Mouse (Mus musculus): ENCODE results near the gene Erfe. TPM values are rescaled to one million over a fixed set of nuclear protein-coding genes. Genes with fewer than 3 reads are reported as not detected.

The Erfe gene
- polyA plus RNA-seq, 1 experiment from 2014 or later, result 2.5 TPM

DNA sequence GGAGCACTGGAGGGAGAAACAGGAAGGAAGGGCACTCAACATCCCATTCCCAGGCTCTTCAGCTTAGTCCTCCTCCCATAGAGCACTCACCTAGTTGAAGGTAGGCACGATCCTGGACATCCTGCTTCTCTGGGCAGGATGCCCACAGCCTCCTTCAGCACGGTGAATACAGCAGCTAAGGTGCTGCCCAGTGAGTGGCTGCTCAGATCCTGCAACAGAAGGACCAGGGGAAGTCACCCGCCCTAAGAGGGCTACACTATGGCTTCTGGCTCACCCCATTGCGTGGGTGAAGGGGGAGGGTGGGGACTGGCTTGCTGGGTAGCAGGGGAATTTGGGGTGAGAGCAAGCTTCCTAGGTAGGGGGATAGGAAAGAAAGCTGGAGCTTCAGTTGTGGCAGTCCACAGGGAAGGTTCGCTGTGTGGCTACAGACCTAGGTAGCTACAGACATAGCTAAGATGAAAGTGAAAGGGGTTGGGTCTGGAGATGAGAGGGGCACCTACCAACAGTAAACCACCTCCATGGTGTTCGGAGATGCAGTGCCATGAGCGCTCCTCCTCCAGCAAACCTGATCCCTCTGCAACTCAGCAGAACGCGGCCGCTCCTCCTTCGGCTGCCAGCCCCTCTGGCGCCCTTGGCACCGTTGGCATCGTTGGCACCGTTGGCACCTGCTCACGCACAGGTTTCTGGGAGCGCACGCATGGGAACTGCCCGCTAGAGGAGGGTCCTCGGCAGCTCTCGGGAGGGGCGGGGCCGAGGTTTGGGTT, 39.4 kb downstream of the Erfe start:
- WGBS, result 44% methylated on average over 23 of the region's 23 CpGs
- H3K9ac ChIP-seq (ENCODE audit: low read length), result no peak overlapping the region
- H3K9me3 ChIP-seq (ENCODE audit: control insufficient read depth, low read length), result no peaks in the 10 kb centered on the region
- no peak overlapping the region for H3K4me3 ChIP-seq (ENCODE audit: control insufficient read depth in 1 of 2, insufficient read depth in 1 of 2, low read depth in 1 of 2, low read length in 2 of 2)
- H3K36me3 ChIP-seq (ENCODE audit: control insufficient read depth, insufficient read depth, low read length), result no peaks in the 10 kb centered on the region
- no peaks in the 10 kb centered on the region for H3K4me1 ChIP-seq (ENCODE audit: control insufficient read depth in 2 of 2, insufficient read depth in 2 of 2, low read length in 2 of 2)
- no peak overlapping the region for H3K4me2 ChIP-seq (ENCODE audit: low read length)
- H3K27me3 ChIP-seq (ENCODE audit: control insufficient read depth, insufficient read depth, low read length), result no peaks in the 10 kb centered on the region
- no peak overlapping the region for H3K27ac ChIP-seq (replicated peaks in 1 of 2; ENCODE audit: control insufficient read depth in 1 of 2, insufficient read depth in 1 of 2, low read depth in 2 of 2, low read length in 2 of 2)
- no peak for ATAC-seq (ENCODE audit: insufficient number of reproducible peaks, insufficient read depth, low FRiP score, low read depth)

DNA sequence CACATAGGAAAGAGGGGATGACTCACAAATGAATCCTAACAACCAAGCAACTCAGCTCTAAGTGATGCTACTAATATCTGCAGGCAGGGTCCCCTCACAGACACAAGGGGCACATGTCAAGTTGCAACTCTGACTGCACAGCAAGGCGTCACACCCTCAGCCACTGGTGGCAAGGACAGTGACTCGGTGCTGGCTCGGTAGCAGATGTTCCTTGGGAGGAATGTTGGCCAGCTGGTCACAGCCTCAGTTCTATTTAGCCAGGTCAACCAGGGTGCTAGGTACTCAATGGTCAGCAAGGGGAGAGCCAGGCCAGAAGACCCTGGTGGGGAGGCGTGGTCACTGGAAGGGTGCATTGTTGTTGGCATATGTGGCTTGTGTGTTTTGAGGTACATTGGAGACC, 41.6 kb downstream of the Erfe start:
- Histone ChIP-seq H3K36me3 (ENCODE audit: control insufficient read depth, insufficient read depth, low read length) (no peaks in the 10 kb centered on the region), H3K9me3 (ENCODE audit: control insufficient read depth, low read length) (no peaks in the 10 kb centered on the region), H3K4me1 (ENCODE audit: control insufficient read depth in 2 of 2, insufficient read depth in 2 of 2, low read length in 2 of 2) (peaks cover 11% of the 10 kb centered on the region in 2 experiments; a peak in 3 of 4 replicates), H3K9ac (ENCODE audit: low read length) (no peak overlapping the region), H3K27ac (replicated peaks in 1 of 2; ENCODE audit: control insufficient read depth in 1 of 2, insufficient read depth in 1 of 2, low read depth in 2 of 2, low read length in 2 of 2) (no peak overlapping the region), H3K27me3 (ENCODE audit: control insufficient read depth, insufficient read depth, low read length) (no peaks in the 10 kb centered on the region), H3K4me3 (ENCODE audit: control insufficient read depth in 1 of 2, insufficient read depth in 1 of 2, low read depth in 1 of 2, low read length in 2 of 2) (no peak overlapping the region), H3K4me2 (ENCODE audit: low read length) (no peak overlapping the region)
- 76% methylated on average over 4 of the region's 4 CpGs for WGBS
- ATAC-seq (ENCODE audit: insufficient number of reproducible peaks, insufficient read depth, low FRiP score, low read depth), result no peak

DNA sequence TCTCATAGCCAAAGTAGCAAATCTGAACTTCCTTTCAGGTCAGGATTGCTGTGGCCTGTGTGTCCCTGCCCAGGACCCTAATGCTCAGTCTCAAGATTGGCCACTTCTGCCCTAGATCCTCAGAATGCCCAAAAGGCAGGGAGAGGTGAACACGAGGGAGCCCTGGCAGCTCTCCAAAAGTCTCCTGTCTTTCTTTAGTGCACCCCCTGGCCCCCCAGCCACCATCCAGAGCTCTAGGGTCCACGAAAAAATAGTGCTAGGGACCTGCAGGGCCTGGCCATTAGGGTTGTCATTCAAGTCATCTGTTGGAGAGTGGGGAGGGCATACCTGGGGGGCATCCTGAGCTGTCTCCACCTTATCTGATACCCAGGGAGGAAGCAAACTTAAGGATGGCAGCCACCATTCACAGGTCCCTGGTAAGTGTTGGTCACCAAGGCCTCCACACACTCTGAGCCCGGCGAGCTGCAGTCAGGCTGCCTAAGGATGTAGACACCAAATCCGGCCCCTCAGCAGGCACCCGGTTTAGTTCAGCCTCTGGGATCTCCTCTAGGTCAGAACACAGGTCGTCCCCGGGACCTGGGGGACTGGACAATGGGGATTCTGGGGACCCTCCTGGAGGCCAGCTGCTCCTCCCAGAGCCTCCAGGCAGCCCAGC, 45.5 kb downstream of the Erfe start:
- Histone ChIP-seq H3K36me3 (ENCODE audit: control insufficient read depth, insufficient read depth, low read length) (peaks cover 2% of the 10 kb centered on the region), H3K27ac (replicated peaks in 1 of 2; ENCODE audit: control insufficient read depth in 1 of 2, insufficient read depth in 1 of 2, low read depth in 2 of 2, low read length in 2 of 2) (no peak overlapping the region), H3K27me3 (ENCODE audit: control insufficient read depth, insufficient read depth, low read length) (no peaks in the 10 kb centered on the region), H3K4me3 (ENCODE audit: control insufficient read depth in 1 of 2, insufficient read depth in 1 of 2, low read depth in 1 of 2, low read length in 2 of 2) (peak overlapping the region; percentile 83 to 88), H3K4me2 (ENCODE audit: low read length) (peak overlapping the region; percentile 95), H3K9me3 (ENCODE audit: control insufficient read depth, low read length) (no peaks in the 10 kb centered on the region), H3K9ac (ENCODE audit: low read length) (peak overlapping the region; percentile 94), H3K4me1 (ENCODE audit: control insufficient read depth in 2 of 2, insufficient read depth in 2 of 2, low read length in 2 of 2) (peaks cover 23 to 27% of the 10 kb centered on the region in 2 experiments)
- no peak for ATAC-seq (ENCODE audit: insufficient number of reproducible peaks, insufficient read depth, low FRiP score, low read depth)
- 71% methylated on average over 8 of the region's 8 CpGs for WGBS

DNA sequence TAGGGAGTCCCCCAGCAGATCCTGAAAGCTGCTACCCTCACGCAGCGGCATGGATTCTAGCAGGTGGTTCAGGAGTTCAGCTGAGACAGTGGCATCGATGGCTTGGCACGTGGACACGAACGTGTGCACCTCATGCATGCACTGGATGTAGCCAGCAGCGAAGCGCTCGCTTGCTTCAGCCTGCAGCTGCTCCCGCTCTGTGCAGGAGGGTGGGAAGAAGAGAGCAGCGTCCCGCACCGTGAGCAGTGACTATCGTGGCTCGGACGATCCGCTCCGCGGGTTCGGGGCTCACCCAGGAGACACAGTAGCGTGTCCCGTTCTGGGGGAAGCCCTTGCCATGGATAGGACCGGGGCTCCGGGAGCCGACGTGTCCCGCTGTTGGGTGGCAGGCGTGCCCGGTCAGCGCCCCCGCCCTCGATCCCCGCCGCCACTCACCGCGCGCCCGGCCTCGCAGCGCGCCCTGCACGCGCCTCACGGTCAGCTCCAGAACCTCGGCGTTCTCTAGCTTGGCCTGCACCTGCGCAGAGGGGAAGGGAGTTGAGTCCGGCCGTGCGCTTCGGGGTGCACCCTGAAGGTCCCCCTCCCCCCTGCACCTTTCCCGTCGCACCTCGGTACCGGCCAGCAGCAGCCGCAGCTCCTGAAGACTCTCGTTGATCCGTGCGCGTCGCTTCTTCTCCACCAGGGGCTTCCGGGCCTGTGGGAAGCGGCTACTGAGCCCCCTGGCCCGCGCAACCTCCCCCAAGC, 46.2 kb downstream of the Erfe start:
- ATAC-seq (ENCODE audit: insufficient number of reproducible peaks, insufficient read depth, low FRiP score, low read depth), result peak; percentile 5; the same call in 1 of the 2 replicates
- peak overlapping the region; percentile 94 for H3K9ac ChIP-seq (ENCODE audit: low read length)
- peaks cover 23 to 27% of the 10 kb centered on the region in 2 experiments for H3K4me1 ChIP-seq (ENCODE audit: control insufficient read depth in 2 of 2, insufficient read depth in 2 of 2, low read length in 2 of 2)
- peak overlapping the region; percentile 83 to 88 for H3K4me3 ChIP-seq (ENCODE audit: control insufficient read depth in 1 of 2, insufficient read depth in 1 of 2, low read depth in 1 of 2, low read length in 2 of 2)
- peak overlapping the region; percentile 81 to 100 for H3K27ac ChIP-seq (replicated peaks in 1 of 2; ENCODE audit: control insufficient read depth in 1 of 2, insufficient read depth in 1 of 2, low read depth in 2 of 2, low read length in 2 of 2)
- H3K4me2 ChIP-seq (ENCODE audit: low read length), result peak overlapping the region; percentile 95
- 6% methylated on average over 65 of the region's 65 CpGs for WGBS
- H3K36me3 ChIP-seq (ENCODE audit: control insufficient read depth, insufficient read depth, low read length), result peaks cover 9% of the 10 kb centered on the region
- H3K9me3 ChIP-seq (ENCODE audit: control insufficient read depth, low read length), result no peaks in the 10 kb centered on the region
- H3K27me3 ChIP-seq (ENCODE audit: control insufficient read depth, insufficient read depth, low read length), result no peaks in the 10 kb centered on the region

DNA sequence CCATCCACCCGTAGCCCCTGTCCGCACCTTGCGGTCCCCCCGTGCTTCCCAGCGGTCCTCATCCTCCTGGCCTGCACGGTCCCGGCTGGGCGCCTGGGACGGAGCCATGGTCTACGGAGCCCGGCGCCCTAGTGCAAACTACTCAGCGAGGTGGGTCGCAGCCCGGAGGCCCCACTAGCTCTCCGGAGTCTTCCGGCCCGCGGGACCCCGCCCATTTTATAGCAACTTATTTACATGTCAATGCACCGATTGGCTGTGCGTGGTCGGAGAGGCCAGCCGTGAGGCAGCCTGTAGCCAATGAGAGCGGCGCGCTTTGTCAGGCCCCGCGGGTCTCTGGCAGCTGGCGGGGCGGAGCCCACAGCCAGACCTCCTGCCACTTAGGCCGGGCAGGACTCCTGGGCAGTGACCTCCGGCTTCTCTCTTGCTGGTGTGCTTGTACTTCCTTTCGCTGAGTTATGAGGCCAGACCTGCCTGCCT, 46.8 kb downstream of the Erfe start:
- H3K4me3 ChIP-seq (ENCODE audit: control insufficient read depth in 1 of 2, insufficient read depth in 1 of 2, low read depth in 1 of 2, low read length in 2 of 2), result peak overlapping the region; percentile 83 to 88
- H3K27me3 ChIP-seq (ENCODE audit: control insufficient read depth, insufficient read depth, low read length), result no peaks in the 10 kb centered on the region
- peak overlapping the region; percentile 95 for H3K4me2 ChIP-seq (ENCODE audit: low read length)
- peak overlapping the region; percentile 94 for H3K9ac ChIP-seq (ENCODE audit: low read length)
- peak; percentile 90 for ATAC-seq (ENCODE audit: insufficient number of reproducible peaks, insufficient read depth, low FRiP score, low read depth)
- under 1% methylated on average over 34 of the region's 34 CpGs for WGBS
- H3K36me3 ChIP-seq (ENCODE audit: control insufficient read depth, insufficient read depth, low read length), result peaks cover 15% of the 10 kb centered on the region
- H3K9me3 ChIP-seq (ENCODE audit: control insufficient read depth, low read length), result no peaks in the 10 kb centered on the region
- peak overlapping the region; percentile 100 for H3K27ac ChIP-seq (replicated peaks in 1 of 2; ENCODE audit: control insufficient read depth in 1 of 2, insufficient read depth in 1 of 2, low read depth in 2 of 2, low read length in 2 of 2)
- peaks cover 23 to 27% of the 10 kb centered on the region in 2 experiments for H3K4me1 ChIP-seq (ENCODE audit: control insufficient read depth in 2 of 2, insufficient read depth in 2 of 2, low read length in 2 of 2)

DNA sequence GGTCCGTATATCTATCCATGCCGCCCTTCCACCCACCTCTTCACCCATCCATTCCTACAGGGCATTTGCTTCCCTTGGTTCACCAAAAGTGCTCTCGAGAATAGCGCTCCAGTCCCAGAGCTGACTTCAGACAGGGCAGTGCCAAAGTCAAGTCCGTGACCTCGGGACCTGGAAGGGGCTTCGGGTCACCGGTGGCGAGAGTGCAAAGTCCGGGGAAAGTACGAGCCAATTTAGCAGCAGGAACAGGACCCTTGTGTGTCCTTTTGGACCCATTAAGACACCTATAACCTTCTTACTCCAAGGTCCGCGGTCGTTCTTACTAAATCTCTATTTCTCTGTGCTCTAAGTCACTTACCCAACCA, 47.3 kb downstream of the Erfe start:
- Histone ChIP-seq H3K4me3 (ENCODE audit: control insufficient read depth in 1 of 2, insufficient read depth in 1 of 2, low read depth in 1 of 2, low read length in 2 of 2) (peak overlapping the region; percentile 54 to 83), H3K9ac (ENCODE audit: low read length) (peak overlapping the region; percentile 94), H3K36me3 (ENCODE audit: control insufficient read depth, insufficient read depth, low read length) (peaks cover 20% of the 10 kb centered on the region), H3K4me2 (ENCODE audit: low read length) (peak overlapping the region; percentile 95), H3K9me3 (ENCODE audit: control insufficient read depth, low read length) (no peaks in the 10 kb centered on the region), H3K27me3 (ENCODE audit: control insufficient read depth, insufficient read depth, low read length) (no peaks in the 10 kb centered on the region), H3K4me1 (ENCODE audit: control insufficient read depth in 2 of 2, insufficient read depth in 2 of 2, low read length in 2 of 2) (peaks cover 23 to 27% of the 10 kb centered on the region in 2 experiments), H3K27ac (replicated peaks in 1 of 2; ENCODE audit: control insufficient read depth in 1 of 2, insufficient read depth in 1 of 2, low read depth in 2 of 2, low read length in 2 of 2) (peak overlapping the region; percentile 100)
- WGBS, result under 1% methylated on average over 14 of the region's 14 CpGs
- no peak for ATAC-seq (ENCODE audit: insufficient number of reproducible peaks, insufficient read depth, low FRiP score, low read depth)

DNA sequence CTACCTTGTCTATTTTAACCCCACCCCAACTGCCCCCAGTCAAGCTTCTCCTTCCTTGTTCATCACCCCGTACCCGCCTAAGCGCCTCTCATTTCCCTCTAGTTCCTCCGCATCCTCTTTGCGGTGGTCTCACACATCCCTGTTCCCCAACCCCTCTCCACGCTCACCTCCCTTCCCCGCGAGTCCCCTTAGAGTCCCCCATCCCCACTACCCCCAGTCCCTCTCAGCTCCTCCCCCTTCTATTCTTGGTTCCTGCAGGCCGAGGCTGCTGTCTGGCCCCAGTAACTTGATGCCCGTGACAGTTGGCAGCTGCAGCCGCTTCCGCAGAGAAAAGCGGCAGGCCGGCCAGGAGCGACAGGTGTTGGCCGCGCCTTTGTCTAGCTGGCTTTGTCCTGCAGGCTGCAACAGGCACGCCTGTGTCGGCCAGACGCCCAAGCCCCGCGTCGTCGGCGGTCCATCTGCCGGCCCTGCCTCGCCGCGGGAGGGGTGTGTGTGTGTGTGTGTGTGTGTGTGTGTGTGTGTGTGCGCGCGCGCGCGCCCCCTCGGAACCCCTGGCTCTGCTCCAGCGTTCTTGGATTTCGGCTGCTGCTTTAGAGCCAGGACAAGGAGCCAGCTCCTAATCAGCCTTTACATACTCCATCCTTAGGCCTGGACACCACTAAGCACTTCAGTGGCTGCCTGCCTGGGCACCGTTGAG, 47.8 kb downstream of the Erfe start, which contains the start of gene Hes6:
TSS of gene Hes6 (minus strand) at position 141 of the 697 bp plus-strand sequence.
- peak within 1 kb of the TSS; percentile 95 for H3K4me2 ChIP-seq (ENCODE audit: low read length)
- no peaks in the 10 kb centered on the region for H3K9me3 ChIP-seq (ENCODE audit: control insufficient read depth, low read length)
- H3K4me1 ChIP-seq (ENCODE audit: control insufficient read depth in 2 of 2, insufficient read depth in 2 of 2, low read length in 2 of 2), result peaks cover 23 to 27% of the 10 kb centered on the region in 2 experiments
- H3K36me3 ChIP-seq (ENCODE audit: control insufficient read depth, insufficient read depth, low read length), result peaks cover 22% of the 10 kb centered on the region
- WGBS, result 2% methylated on average over 38 of the region's 39 CpGs
- no peaks in the 10 kb centered on the region for H3K27me3 ChIP-seq (ENCODE audit: control insufficient read depth, insufficient read depth, low read length)
- peak within 1 kb of the TSS; percentile 94 for H3K9ac ChIP-seq (ENCODE audit: low read length)
- H3K4me3 ChIP-seq (ENCODE audit: control insufficient read depth in 1 of 2, insufficient read depth in 1 of 2, low read depth in 1 of 2, low read length in 2 of 2), result peak within 1 kb of the TSS; percentile 83 to 88
- peak; percentile 73 for ATAC-seq (ENCODE audit: insufficient number of reproducible peaks, insufficient read depth, low FRiP score, low read depth)
- H3K27ac ChIP-seq (replicated peaks in 1 of 2; ENCODE audit: control insufficient read depth in 1 of 2, insufficient read depth in 1 of 2, low read depth in 2 of 2, low read length in 2 of 2), result peak within 1 kb of the TSS; percentile 100

All from heart, embryonic 14.5 days (tissue).